Mouse (Mus musculus) erythroblast, adult 5-6 weeks (primary cell): ENCODE measurements around the gene Tmem143. TPM values are rescaled to one million over a fixed set of nuclear protein-coding genes. Genes with fewer than 3 reads are reported as not detected.
"Not testable (repeated sequence)": the region's sequence is repeated elsewhere in the genome, so short reads cannot be mapped to it uniquely, and the experiment has no call there.

Experiments used
- ATAC-seq: replicated peaks from 2 replicates; pipeline ENCODE4 v1.8.0; 2016; ENCODE audit warnings: moderate number of reproducible peaks, mild to moderate bottlenecking, moderate TSS enrichment, inconsistent platforms; ENCODE audit not compliant: poor library complexity, low FRiP score, severe bottlenecking
- total RNA-seq, 2 experiments: library from RNA; stranded (forward) in 1 of 2; stranded (reverse) in 1 of 2; fragments of 150-400 nt in 1 of 2; fragments of 200-764, 138-1000 nt in 1 of 2; gene quantifications; 2 replicates each; pipeline versions ENCODE4 v1.2.3 to v1.2.4; 2015 to 2017; ENCODE audit warnings: low replicate concordance in 2 of 2

Tmem143 gene
- total RNA-seq (2015; ENCODE audit: low replicate concordance): 1.3 TPM in 1 of 2 replicates, not detected in the other
- total RNA-seq (2017; ENCODE audit: low replicate concordance): 0.26 and 3.8 TPM in 2 replicates

- ATAC-seq: peak; percentile 88
Measured at GRCm38 (mm10) chr7:45896517-45897257, at the start of gene Tmem143, which contains the start of gene Syngr4. Gene Tmem143 (plus strand): TSS chr7:45896941. Gene Syngr4 (minus strand): TSS chr7:45896714.

GRCm38 (mm10) chr7:45848447-45849027 is 48.2 kb upstream of the Tmem143 start:
- no peak for ATAC-seq

- ATAC-seq: no peak
Measured at GRCm38 (mm10) chr7:45850661-45851060, 46.1 kb upstream of the Tmem143 start.

- no peak for ATAC-seq
Measured at GRCm38 (mm10) chr7:45853089-45853488, 43.7 kb upstream of the Tmem143 start.

- no peak for ATAC-seq
Measured at GRCm38 (mm10) chr7:45856950-45857901, 39.5 kb upstream of the Tmem143 start.

- ATAC-seq: no peak
Measured at GRCm38 (mm10) chr7:45859008-45859407, 37.7 kb upstream of the Tmem143 start.

GRCm38 (mm10) chr7:45862804-45863203 is 33.9 kb upstream of the Tmem143 start:
- ATAC-seq: no peak

- no peak for ATAC-seq
Measured at GRCm38 (mm10) chr7:45864435-45864834, 32.3 kb upstream of the Tmem143 start.

GRCm38 (mm10) chr7:45865925-45866910 is 30.5 kb upstream of the Tmem143 start:
- no peak for ATAC-seq

- ATAC-seq: no peak
Measured at GRCm38 (mm10) chr7:45867871-45868270, 28.9 kb upstream of the Tmem143 start.

- ATAC-seq: no peak
Measured at GRCm38 (mm10) chr7:45869107-45869670, 27.6 kb upstream of the Tmem143 start.

- no peak for ATAC-seq
Measured at GRCm38 (mm10) chr7:45869787-45870186, 27.0 kb upstream of the Tmem143 start.

- ATAC-seq: no peak
Measured at GRCm38 (mm10) chr7:45870282-45871058, 26.3 kb upstream of the Tmem143 start.

- peak; percentile 88 for ATAC-seq
Measured at GRCm38 (mm10) chr7:45872624-45873023, 24.1 kb upstream of the Tmem143 start, which contains the start of gene Kdelr1. Gene Kdelr1 (plus strand): TSS chr7:45872772.

GRCm38 (mm10) chr7:45873061-45873947 is 23.4 kb upstream of the Tmem143 start:
- peak; percentile 70 for ATAC-seq

GRCm38 (mm10) chr7:45876895-45877294 is 19.8 kb upstream of the Tmem143 start:
- no peak for ATAC-seq

GRCm38 (mm10) chr7:45878278-45878677 is 18.5 kb upstream of the Tmem143 start, which contains the start of gene Grin2d:
Gene Grin2d (minus strand): TSS chr7:45878378.
- ATAC-seq: not testable (repeated sequence)
